Mouse (Mus musculus) spleen, adult 12 weeks (tissue): ENCODE results near the gene Deup1.

Experiments used
- DNase-seq: peaks from one replicate; pipeline ENCODE4 v3.0.0; 2022; ENCODE audit warnings: low spot score

Deup1 gene

DNA sequence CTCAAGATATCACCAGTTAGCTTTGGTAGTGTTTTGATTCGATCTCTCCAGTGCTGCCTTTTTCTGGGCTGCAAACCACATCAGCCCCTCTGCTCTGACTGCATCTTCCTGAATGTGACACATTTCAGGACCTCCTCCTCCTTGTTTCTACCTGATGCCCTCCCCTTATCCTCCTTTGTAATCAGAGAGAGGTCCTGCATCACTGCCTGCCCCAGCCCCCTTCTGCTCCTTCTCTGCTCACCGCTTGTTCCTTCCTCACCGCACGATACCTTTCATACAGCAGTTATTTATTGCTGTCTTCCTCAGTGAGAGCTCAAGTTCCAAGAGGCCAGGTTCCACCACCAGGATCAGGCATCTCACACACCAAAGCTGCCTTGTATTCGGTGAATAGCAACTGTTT is 96.5 kb downstream of the Deup1 start:
- DNase-seq = no peak

DNA sequence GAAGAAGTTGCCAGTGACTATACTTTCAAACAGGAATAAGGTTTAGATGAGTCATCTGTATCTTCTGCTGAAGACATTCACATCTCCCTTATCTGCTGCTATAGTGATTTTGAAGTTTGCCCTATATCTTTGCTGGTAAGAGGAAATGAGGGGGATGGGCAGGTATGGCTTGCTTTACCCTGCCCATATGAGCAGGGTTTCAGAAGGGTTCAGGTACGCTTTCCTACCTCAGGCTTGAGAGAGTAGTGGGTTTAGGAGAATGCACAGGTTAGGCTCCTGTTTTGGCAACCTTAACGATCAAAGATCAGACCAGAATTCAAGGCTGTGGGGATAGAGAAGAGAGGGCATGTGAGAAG is 97.8 kb downstream of the Deup1 start:
- DNase-seq = no peak

- no peak for DNase-seq
These were observed 98.3 kb downstream of the Deup1 start for GRCm38 (mm10) chr9:15529275-15529964.

DNA sequence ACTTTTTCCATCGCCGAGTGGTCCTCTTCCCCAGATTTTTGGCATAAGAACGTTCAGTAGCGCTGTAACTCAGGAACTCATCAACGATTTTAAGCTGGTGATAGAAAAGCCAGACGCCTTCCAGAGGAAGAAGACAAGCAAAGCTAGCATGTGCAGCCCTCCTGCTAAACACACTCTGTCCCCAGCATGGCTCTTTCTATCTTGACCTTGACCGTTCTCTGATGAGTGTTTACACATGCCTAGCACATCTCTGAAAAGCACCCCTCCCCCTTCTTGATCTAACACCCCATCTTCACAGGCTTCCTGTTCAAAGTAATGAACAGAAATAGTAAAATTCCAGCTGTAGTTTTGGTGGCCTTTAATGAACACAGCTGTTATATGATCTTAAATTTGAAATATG is 99.4 kb downstream of the Deup1 start:
- no peak for DNase-seq

DNA sequence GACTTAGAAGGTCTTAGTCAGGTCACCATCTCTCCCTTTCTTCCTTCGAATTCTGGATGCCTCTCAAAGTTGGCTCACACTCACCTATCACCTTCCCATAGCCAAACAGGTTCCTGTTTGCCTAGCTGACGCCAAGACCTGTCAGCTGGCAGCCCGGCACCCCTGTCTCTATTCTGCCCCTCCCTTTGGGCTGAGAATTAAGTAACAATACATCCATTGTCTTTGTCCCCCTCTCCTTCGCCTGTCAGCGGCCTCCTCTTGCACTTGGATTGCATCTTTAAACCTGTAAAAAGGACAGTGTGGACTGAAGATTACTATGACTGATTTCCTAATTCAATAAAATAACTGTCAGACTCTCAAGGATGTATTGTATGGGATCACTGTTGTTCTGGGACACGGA is 99.9 kb downstream of the Deup1 start:
- DNase-seq = no peak

DNA sequence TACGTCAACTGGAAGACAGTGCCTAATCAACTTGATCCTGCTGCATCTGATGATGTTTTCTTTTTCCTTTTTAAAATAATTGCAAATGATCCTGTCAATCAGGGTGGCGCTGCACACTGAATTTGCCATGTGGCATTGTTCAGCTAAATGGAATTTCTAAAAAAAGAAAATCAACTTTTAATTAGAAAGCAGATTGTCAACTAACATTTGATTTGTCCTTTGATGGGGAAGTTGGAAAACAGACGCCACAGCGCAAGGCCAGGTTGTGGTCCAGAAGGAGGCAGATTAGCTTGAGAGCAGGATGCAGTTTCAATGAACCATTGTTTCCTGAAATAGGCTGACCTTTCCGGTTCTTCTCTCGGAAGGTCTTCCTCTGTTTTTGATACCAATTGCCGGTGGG is 101.2 kb downstream of the Deup1 start:
- DNase-seq = no peak

DNA sequence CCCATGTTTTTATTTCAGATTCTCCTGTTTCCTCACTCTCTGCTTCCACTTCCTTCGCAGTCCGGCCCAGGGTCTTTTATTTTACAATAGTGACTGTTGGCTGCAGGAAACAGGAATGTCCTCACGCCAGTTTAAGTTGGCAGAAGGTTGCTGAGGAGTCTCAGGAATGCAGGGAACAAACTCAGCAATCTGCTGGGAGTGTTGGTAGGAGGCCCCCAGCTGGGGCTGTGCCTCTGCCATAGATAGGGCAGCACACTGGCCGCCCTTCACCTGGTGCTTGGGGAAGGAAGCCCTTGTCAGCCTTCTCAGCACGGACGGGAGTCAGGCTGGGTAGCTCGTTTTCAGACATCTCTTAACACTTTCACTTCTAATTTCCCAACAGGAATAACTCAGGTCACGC is 102.5 kb downstream of the Deup1 start:
- no peak for DNase-seq

GRCm38 (mm10) chr9:15523646-15524045 is 104.1 kb downstream of the Deup1 start:
- DNase-seq = no peak

- no peak for DNase-seq
These were observed 104.8 kb downstream of the Deup1 start for GRCm38 (mm10) chr9:15522887-15523286.

DNA sequence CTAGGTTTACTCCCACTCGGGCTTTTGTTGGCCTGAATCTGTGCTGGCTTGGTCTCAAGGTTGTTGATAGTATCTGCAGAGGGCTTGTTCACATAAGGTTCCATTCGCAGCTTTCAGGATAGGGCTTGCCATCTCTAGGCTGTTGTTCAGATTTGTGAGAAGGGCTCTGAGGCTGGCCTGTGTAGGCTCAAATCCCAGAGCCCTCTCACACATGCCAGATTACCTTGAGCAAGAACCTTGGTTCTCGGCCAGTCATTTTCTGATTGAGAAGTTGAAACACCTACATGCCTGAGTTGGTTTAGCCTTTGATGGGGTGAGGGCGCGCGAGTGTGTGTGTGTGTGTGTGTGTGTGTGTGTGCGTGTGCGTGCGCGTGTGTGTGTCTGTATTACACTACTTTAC is 105.4 kb downstream of the Deup1 start:
- DNase-seq = no peak

DNA sequence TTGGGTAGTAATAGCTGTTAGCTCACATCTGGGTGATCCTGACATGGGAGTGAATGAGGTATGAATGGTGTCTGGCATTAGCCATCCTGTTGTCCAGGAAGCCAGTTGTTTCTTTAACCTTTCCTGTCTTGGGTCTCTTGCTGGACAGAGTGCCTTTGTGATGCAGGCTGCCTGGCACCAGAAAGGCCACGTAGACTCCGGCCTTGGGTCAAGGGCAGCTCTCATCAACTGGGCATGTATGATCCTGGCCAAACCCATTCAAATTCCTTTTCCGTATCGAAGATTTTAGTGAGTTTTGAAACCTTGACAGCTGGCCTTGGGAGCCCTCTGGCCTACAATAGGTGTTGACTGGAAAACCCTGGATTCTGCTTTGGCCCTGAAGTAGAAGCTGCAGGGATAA is 109.8 kb downstream of the Deup1 start:
- no peak for DNase-seq

DNA sequence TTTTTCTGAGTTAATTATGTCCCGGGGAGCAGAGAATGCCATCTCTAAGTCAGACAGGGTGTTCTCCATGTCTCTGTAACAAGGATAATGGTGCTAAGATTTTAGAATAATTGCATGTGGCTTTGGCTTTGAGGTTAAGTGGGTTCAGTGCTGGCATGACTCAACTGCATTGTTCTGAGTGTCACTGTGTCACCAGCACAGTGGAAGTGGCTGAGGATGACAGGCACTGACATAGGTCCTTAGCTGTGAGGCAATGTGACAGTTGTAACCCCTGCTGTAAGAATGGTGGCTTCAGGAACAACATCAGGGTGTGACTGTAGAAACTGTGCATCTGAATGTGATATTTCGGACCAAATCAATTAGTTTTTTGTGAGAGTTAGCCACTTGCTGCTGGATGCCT is 111.7 kb downstream of the Deup1 start:
- DNase-seq = no peak

GRCm38 (mm10) chr9:15512918-15513317 is 114.8 kb downstream of the Deup1 start:
- DNase-seq = no peak

- no peak for DNase-seq
These were observed 117.0 kb downstream of the Deup1 start for GRCm38 (mm10) chr9:15510557-15511310.
